Mouse (Mus musculus): ENCODE results near the gene Pdzrn4. TPM values are rescaled to one million over a fixed set of nuclear protein-coding genes. Genes with fewer than 3 reads are reported as not detected.
"Not testable (repeated sequence)": the region's sequence is repeated elsewhere in the genome, so short reads cannot be mapped to it uniquely, and the experiment has no call there.

Gene Pdzrn4
- 1.7 and 1.8 TPM in 2 replicates for polyA plus RNA-seq (2014; fragmentation: Nextera tagmentation; extraction: Ambion mirVana)

DNA sequence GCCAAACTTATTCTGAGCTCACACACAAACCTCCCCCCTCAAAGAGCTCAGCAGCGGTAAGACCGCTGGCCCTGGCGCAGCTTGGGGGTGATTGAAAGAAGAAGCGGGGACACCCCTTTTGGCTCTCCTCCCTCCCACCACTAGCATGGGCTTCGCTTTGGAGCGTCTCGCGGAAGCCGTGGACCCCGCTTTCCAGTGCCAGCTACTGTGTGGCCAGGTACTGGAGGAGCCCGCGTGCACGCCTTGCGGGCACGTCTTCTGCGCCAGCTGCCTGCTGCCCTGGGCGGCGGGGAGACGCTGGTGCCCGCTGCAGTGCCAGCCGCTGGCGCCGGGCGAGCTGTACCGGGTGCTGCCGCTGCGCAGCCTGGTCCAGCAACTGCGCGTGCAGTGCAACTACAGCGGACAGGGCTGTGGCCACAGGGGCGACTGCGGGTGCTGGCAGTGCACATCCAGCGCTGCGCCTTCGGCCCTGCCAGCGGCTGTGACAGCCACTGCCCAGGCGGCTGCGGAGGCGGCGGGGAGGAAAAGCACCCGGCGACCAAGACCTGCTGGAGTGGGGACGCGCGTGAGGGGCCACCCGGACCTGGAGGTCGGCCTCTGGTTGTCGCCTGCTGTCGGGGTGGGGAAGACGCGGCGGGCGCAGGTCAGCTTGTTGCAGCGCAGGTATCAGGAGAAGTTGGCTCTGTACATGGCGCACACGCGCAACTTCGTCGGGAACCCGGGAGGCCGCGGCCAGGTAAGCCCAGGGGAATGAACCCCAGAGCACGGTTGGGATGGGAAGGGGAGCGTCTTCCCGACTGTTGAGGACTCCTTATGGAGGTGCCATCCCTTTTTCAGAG is at the start of gene Pdzrn4:
Pdzrn4 (plus strand) TSS at position 112 of the 839 bp plus-strand sequence.
- Histone ChIP-seq H3K27me3 (ENCODE audit: control insufficient read depth, insufficient read depth, low read length) (peaks cover 24% of the 10 kb centered on the region), H3K4me3 (ENCODE audit: low read depth, low read length) (peak within 1 kb of the TSS; percentile 54), H3K4me2 (ENCODE audit: low read depth, severe bottlenecking) (peak within 1 kb of the TSS; percentile 98), H3K9ac (ENCODE audit: low read length) (peak within 1 kb of the TSS; percentile 40), H3K4me1 (ENCODE audit: control insufficient read depth, insufficient read depth, low read length) (peaks cover 12% of the 10 kb centered on the region), H3K9me3 (ENCODE audit: control insufficient read depth, low read length) (no peaks in the 10 kb centered on the region), H3K36me3 (ENCODE audit: control insufficient read depth, insufficient read depth, low read length) (no peaks in the 10 kb centered on the region), H3K27ac (replicated peaks; ENCODE audit: low read depth, low read length) (no peak within 1 kb of the TSS)
- 1% methylated on average over 65 of the region's 65 CpGs for WGBS
- DNase-seq (ENCODE audit: low spot score) = peak; percentile 64
- peak; percentile 51; the same call in 1 of the 2 replicates for ATAC-seq (ENCODE audit: insufficient number of reproducible peaks, low FRiP score, low TSS enrichment, low read depth)

DNA sequence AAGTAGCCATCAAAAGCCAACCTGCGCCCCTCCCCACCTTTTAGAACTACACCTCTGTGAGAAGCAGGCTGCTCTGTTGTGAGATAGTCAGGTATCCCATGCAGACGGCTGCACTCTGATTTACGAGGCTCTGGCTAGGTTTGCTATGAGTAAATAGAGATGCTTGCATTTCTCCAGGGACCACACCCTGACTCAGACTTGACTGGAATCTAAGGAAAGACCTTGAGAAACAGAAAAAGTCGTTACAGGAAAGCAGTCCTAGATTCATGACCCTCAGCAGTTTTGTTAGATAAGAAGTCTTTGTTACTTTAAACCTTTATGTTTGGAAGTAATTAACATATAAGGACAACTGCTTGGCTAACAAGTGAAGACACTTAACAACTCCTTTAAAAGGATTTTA is 49.3 kb upstream of the Pdzrn4 start:
- Histone ChIP-seq H3K4me2 (ENCODE audit: low read depth, severe bottlenecking) (no peak overlapping the region), H3K36me3 (ENCODE audit: control insufficient read depth, insufficient read depth, low read length) (no peaks in the 10 kb centered on the region), H3K4me1 (ENCODE audit: control insufficient read depth, insufficient read depth, low read length) (no peaks in the 10 kb centered on the region), H3K27ac (replicated peaks; ENCODE audit: low read depth, low read length) (no peak overlapping the region), H3K9me3 (ENCODE audit: control insufficient read depth, low read length) (no peaks in the 10 kb centered on the region), H3K4me3 (ENCODE audit: low read depth, low read length) (no peak overlapping the region), H3K27me3 (ENCODE audit: control insufficient read depth, insufficient read depth, low read length) (no peaks in the 10 kb centered on the region), H3K9ac (ENCODE audit: low read length) (no peak overlapping the region)
- DNase-seq (ENCODE audit: low spot score) = no peak
- WGBS = 50% methylated on average over 4 of the region's 4 CpGs
- ATAC-seq (ENCODE audit: insufficient number of reproducible peaks, low FRiP score, low TSS enrichment, low read depth) = no peak

DNA sequence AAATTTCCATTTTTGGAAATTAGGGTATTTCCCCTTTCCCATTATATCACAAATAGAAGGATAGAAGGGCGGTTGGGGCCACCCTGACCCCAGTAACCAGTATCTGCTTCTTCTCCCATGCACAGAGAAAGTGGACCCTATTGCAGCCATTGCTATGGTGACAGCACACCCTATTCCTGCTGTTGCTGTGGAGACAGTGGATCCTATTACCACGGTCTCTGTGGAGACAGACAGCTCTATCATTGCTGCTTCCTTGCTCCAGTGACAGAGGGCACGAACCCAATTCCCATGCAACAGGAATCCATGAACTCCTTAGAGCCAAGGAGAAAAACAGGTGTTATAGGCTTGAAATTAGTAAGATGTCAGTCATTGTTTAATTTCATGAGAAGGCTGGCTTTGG is 48.8 kb upstream of the Pdzrn4 start:
- H3K27ac ChIP-seq (replicated peaks; ENCODE audit: low read depth, low read length) = no peak overlapping the region
- no peak overlapping the region for H3K9ac ChIP-seq (ENCODE audit: low read length)
- no peak overlapping the region for H3K4me2 ChIP-seq (ENCODE audit: low read depth, severe bottlenecking)
- H3K9me3 ChIP-seq (ENCODE audit: control insufficient read depth, low read length) = no peaks in the 10 kb centered on the region
- 33% methylated on average over 3 of the region's 3 CpGs for WGBS
- H3K4me1 ChIP-seq (ENCODE audit: control insufficient read depth, insufficient read depth, low read length) = no peaks in the 10 kb centered on the region
- DNase-seq (ENCODE audit: low spot score) (no peak), ATAC-seq (ENCODE audit: insufficient number of reproducible peaks, low FRiP score, low TSS enrichment, low read depth) (no peak)
- H3K4me3 ChIP-seq (ENCODE audit: low read depth, low read length) = no peak overlapping the region
- no peaks in the 10 kb centered on the region for H3K27me3 ChIP-seq (ENCODE audit: control insufficient read depth, insufficient read depth, low read length)
- H3K36me3 ChIP-seq (ENCODE audit: control insufficient read depth, insufficient read depth, low read length) = no peaks in the 10 kb centered on the region

DNA sequence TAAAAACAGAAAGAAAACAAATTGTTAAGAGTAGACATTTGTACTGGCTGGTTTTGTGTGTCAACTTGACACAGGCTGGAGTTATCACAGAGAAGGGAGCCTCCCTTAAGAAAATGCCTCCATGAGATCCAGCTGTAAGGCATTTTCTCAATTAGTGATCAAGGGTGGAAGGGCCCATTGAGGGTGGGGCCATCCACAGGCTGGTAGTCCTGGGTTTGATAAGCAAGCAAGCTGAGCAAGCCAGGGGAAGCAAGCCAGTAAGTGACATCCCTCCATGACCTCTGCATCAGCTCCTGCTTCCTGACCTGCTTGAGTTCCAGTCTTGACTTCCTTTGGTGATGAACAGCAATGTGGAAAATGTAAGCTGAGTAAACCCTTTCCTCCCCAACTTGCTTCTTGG is 48.2 kb upstream of the Pdzrn4 start:
- not testable (repeated sequence) for ATAC-seq (ENCODE audit: insufficient number of reproducible peaks, low FRiP score, low TSS enrichment, low read depth); H3K27me3 ChIP-seq (ENCODE audit: control insufficient read depth, insufficient read depth, low read length); H3K4me2 ChIP-seq (ENCODE audit: low read depth, severe bottlenecking); H3K4me3 ChIP-seq (ENCODE audit: low read depth, low read length); H3K27ac ChIP-seq (replicated peaks; ENCODE audit: low read depth, low read length); H3K9ac ChIP-seq (ENCODE audit: low read length); H3K36me3 ChIP-seq (ENCODE audit: control insufficient read depth, insufficient read depth, low read length); H3K9me3 ChIP-seq (ENCODE audit: control insufficient read depth, low read length); DNase-seq (ENCODE audit: low spot score); H3K4me1 ChIP-seq (ENCODE audit: control insufficient read depth, insufficient read depth, low read length)

DNA sequence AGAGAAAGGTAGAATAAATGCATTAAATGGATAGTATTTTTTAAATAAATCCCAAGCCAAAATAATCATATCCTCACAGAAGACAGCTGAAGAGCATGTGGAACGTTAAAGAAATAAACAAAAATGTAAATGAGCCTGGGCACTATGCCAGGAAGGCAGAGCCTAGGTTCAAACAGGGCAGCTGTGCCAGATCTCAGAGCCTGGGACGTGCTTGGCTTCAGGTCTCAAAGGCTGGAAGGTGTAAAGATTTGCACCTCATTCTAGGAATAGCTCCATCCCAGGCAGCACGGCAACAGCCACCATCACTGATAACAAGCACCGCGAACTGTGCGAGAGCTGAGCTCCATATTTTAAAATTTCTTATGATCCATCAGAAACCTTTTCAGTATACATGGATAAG is 32.5 kb upstream of the Pdzrn4 start:
- H3K4me1 ChIP-seq (ENCODE audit: control insufficient read depth, insufficient read depth, low read length) = no peaks in the 10 kb centered on the region
- H3K9ac ChIP-seq (ENCODE audit: low read length) = no peak overlapping the region
- H3K36me3 ChIP-seq (ENCODE audit: control insufficient read depth, insufficient read depth, low read length) = no peaks in the 10 kb centered on the region
- no peak for DNase-seq (ENCODE audit: low spot score)
- H3K9me3 ChIP-seq (ENCODE audit: control insufficient read depth, low read length) = no peaks in the 10 kb centered on the region
- no peak overlapping the region for H3K4me3 ChIP-seq (ENCODE audit: low read depth, low read length)
- WGBS = 47% methylated on average over 6 of the region's 6 CpGs
- ATAC-seq (ENCODE audit: insufficient number of reproducible peaks, low FRiP score, low TSS enrichment, low read depth) = no peak
- H3K4me2 ChIP-seq (ENCODE audit: low read depth, severe bottlenecking) = no peak overlapping the region
- H3K27ac ChIP-seq (replicated peaks; ENCODE audit: low read depth, low read length) = no peak overlapping the region
- H3K27me3 ChIP-seq (ENCODE audit: control insufficient read depth, insufficient read depth, low read length) = no peaks in the 10 kb centered on the region

DNA sequence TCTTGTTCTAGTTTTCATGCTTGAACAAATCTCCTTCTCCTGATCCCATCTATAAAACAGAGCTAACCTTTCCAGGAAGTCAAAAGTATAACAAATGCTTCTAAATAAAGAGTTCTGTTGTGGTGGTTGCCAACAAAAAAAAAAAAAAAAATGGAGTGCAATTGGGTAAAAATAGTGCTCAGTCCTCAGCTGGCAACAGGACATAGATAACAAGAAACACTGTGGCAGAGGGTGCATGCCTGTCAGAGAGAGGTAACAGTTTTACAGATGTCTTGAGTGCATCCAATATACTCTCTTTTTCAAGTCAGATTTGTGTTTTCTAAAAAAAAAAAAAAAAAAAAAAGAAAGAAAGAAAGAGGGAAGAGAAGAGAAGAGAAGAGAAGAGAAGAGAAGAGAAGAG is 32.1 kb upstream of the Pdzrn4 start:
- H3K4me3 ChIP-seq (ENCODE audit: low read depth, low read length) = no peak overlapping the region
- no peaks in the 10 kb centered on the region for H3K27me3 ChIP-seq (ENCODE audit: control insufficient read depth, insufficient read depth, low read length)
- H3K4me2 ChIP-seq (ENCODE audit: low read depth, severe bottlenecking) = no peak overlapping the region
- no peak overlapping the region for H3K27ac ChIP-seq (replicated peaks; ENCODE audit: low read depth, low read length)
- DNase-seq (ENCODE audit: low spot score) (no peak), ATAC-seq (ENCODE audit: insufficient number of reproducible peaks, low FRiP score, low TSS enrichment, low read depth) (no peak)
- no peaks in the 10 kb centered on the region for H3K4me1 ChIP-seq (ENCODE audit: control insufficient read depth, insufficient read depth, low read length)
- H3K9ac ChIP-seq (ENCODE audit: low read length) = no peak overlapping the region
- H3K9me3 ChIP-seq (ENCODE audit: control insufficient read depth, low read length) = no peaks in the 10 kb centered on the region
- no peaks in the 10 kb centered on the region for H3K36me3 ChIP-seq (ENCODE audit: control insufficient read depth, insufficient read depth, low read length)

DNA sequence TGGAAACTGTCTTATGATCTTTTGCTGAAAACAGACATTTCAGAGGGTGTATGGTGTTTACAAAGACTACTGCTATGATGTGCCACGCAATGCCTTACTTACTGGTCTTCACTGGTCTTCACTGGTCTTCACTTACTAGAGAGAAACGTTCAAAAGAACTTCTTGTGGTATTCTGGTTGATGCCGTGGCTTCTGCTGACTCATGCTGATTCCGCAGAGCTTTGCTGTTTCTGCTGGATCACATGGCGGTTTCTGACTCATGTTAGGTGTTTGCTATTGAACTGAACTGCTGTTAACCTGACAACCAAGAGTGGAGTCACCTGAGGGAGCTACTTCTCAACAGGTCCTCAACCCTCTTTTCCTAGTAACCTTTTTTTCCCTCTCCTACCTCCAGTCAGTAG is 1.9 kb upstream of the Pdzrn4 start:
- H3K4me3 ChIP-seq (ENCODE audit: low read depth, low read length) = no peak overlapping the region
- peaks cover 24% of the 10 kb centered on the region for H3K27me3 ChIP-seq (ENCODE audit: control insufficient read depth, insufficient read depth, low read length)
- no peaks in the 10 kb centered on the region for H3K36me3 ChIP-seq (ENCODE audit: control insufficient read depth, insufficient read depth, low read length)
- WGBS = 86% methylated on average over 5 of the region's 5 CpGs
- DNase-seq (ENCODE audit: low spot score) = no peak
- H3K9me3 ChIP-seq (ENCODE audit: control insufficient read depth, low read length) = no peaks in the 10 kb centered on the region
- no peak for ATAC-seq (ENCODE audit: insufficient number of reproducible peaks, low FRiP score, low TSS enrichment, low read depth)
- no peak overlapping the region for H3K27ac ChIP-seq (replicated peaks; ENCODE audit: low read depth, low read length)
- H3K4me1 ChIP-seq (ENCODE audit: control insufficient read depth, insufficient read depth, low read length) = peaks cover 12% of the 10 kb centered on the region
- H3K9ac ChIP-seq (ENCODE audit: low read length) = no peak overlapping the region
- no peak overlapping the region for H3K4me2 ChIP-seq (ENCODE audit: low read depth, severe bottlenecking)

DNA sequence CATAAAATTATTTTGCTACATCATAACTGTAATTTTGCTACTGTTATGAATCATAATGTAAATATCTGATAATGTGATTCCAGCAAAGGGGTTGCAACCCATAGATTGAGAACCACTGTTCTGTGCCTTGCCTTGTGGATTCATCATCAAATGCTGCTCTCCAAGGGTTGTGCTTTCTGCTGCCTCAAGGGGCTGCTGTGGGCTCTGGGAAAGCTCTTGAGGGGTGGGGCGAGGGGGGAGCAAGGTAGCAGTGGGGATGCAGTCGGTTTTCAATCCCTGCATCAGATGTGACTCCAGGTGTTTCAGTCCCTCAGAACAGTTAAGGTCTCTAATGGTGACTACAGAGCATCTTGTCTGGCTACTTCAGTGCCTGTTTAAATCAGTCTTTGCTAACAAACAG is 2.1 kb downstream of the Pdzrn4 start:
- Histone ChIP-seq H3K27ac (replicated peaks; ENCODE audit: low read depth, low read length) (no peak overlapping the region), H3K4me1 (ENCODE audit: control insufficient read depth, insufficient read depth, low read length) (peaks cover 12% of the 10 kb centered on the region), H3K9ac (ENCODE audit: low read length) (no peak overlapping the region), H3K4me2 (ENCODE audit: low read depth, severe bottlenecking) (no peak overlapping the region), H3K27me3 (ENCODE audit: control insufficient read depth, insufficient read depth, low read length) (peaks cover 24% of the 10 kb centered on the region), H3K4me3 (ENCODE audit: low read depth, low read length) (no peak overlapping the region), H3K9me3 (ENCODE audit: control insufficient read depth, low read length) (no peaks in the 10 kb centered on the region), H3K36me3 (ENCODE audit: control insufficient read depth, insufficient read depth, low read length) (no peaks in the 10 kb centered on the region)
- no peak for ATAC-seq (ENCODE audit: insufficient number of reproducible peaks, low FRiP score, low TSS enrichment, low read depth)
- DNase-seq (ENCODE audit: low spot score) = no peak
- WGBS = 35% methylated on average over 2 of the region's 2 CpGs

DNA sequence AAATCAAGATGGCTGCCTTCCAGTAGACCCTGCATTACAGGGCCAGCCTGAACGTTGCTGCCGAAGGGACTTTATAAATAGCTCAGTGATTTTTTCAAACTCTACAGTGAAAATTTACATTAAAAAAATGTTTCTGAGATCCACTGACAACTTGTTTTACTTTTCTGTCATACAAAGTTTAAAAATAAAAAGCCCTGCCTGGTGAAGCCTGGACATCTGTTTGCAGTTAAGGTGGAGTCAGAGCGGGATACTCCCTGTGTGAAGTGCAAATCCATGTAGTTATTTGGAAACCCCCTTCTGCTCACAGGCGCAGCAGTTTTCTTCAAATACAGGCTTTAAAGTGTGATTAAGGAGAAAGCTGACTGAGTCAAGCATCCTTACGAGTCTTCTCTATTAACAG is 2.6 kb downstream of the Pdzrn4 start:
- H3K4me3 ChIP-seq (ENCODE audit: low read depth, low read length) = no peak overlapping the region
- H3K27ac ChIP-seq (replicated peaks; ENCODE audit: low read depth, low read length) = no peak overlapping the region
- peaks cover 24% of the 10 kb centered on the region for H3K27me3 ChIP-seq (ENCODE audit: control insufficient read depth, insufficient read depth, low read length)
- H3K4me2 ChIP-seq (ENCODE audit: low read depth, severe bottlenecking) = no peak overlapping the region
- 32% methylated on average over 5 of the region's 5 CpGs for WGBS
- DNase-seq (ENCODE audit: low spot score) = no peak
- no peak overlapping the region for H3K9ac ChIP-seq (ENCODE audit: low read length)
- no peaks in the 10 kb centered on the region for H3K9me3 ChIP-seq (ENCODE audit: control insufficient read depth, low read length)
- H3K36me3 ChIP-seq (ENCODE audit: control insufficient read depth, insufficient read depth, low read length) = no peaks in the 10 kb centered on the region
- H3K4me1 ChIP-seq (ENCODE audit: control insufficient read depth, insufficient read depth, low read length) = peaks cover 12% of the 10 kb centered on the region
- ATAC-seq (ENCODE audit: insufficient number of reproducible peaks, low FRiP score, low TSS enrichment, low read depth) = no peak
